Mouse (Mus musculus) MEL (cell line): ENCODE measurements around the gene Akr1d1.

Source experiments
- CHD2 ChIP-seq: IDR thresholded peaks from 2 replicates; pipeline ENCODE4 v1.6.1; 2011; ENCODE audit warnings: low read length, improper control_type of control experiment
- CTCF ChIP-seq, 3 experiments: IDR thresholded peaks in 2 of 3; conservative IDR thresholded peaks in 1 of 3; 2 replicates each; pipeline ENCODE4 v1.5.1; 2011 to 2012; ENCODE audit warnings: low read length in 3 of 3, low read depth in 2 of 3, mild to moderate bottlenecking in 2 of 3, improper control_type of control experiment in 1 of 3, inconsistent platforms in 1 of 3, mixed read lengths in 1 of 3, moderate library complexity in 1 of 3; ENCODE audit not compliant: control insufficient read depth in 1 of 3, insufficient read depth in 1 of 3, poor library complexity in 1 of 3, severe bottlenecking in 1 of 3
- ELF1 ChIP-seq: IDR thresholded peaks from 2 replicates; pipeline ENCODE4 v1.6.1; 2014; ENCODE audit warnings: low read depth, mild to moderate bottlenecking, inconsistent platforms, low read length, improper control_type of control experiment, moderate library complexity
- EP300 ChIP-seq, 2 experiments: IDR thresholded peaks; 2 replicates each; pipeline ENCODE4 v1.6.1; 2011; ENCODE audit warnings: improper control_type of control experiment in 2 of 2, low read length in 2 of 2, low read depth in 1 of 2, mild to moderate bottlenecking in 1 of 2
- HCFC1 ChIP-seq: IDR thresholded peaks from 2 replicates; pipeline ENCODE4 v1.6.1; 2012; ENCODE audit warnings: low read depth, mild to moderate bottlenecking, inconsistent platforms, low read length, improper control_type of control experiment, moderate library complexity
- JUND ChIP-seq: IDR thresholded peaks from 2 replicates; pipeline ENCODE4 v1.6.1; 2011; ENCODE audit warnings: low read depth, mild to moderate bottlenecking, improper control_type of control experiment, low read length
- MYB ChIP-seq: IDR thresholded peaks from 2 replicates; pipeline ENCODE4 v1.6.1; 2011; ENCODE audit warnings: mild to moderate bottlenecking, low read depth, low read length, improper control_type of control experiment
- POLR2A ChIP-seq, 2 experiments: IDR thresholded peaks; 2 replicates each; pipeline ENCODE4 v1.6.1; 2011 to 2012; ENCODE audit warnings: low read length in 2 of 2, mild to moderate bottlenecking in 2 of 2, control low read depth in 1 of 2, improper control_type of control experiment in 1 of 2, low read depth in 1 of 2, moderate library complexity in 1 of 2; ENCODE audit not compliant: control insufficient read depth in 1 of 2, insufficient read depth in 1 of 2, poor library complexity in 1 of 2
- POLR2AphosphoS2 ChIP-seq: IDR thresholded peaks from 2 replicates; pipeline ENCODE4 v1.6.1; 2011; ENCODE audit warnings: low read length, improper control_type of control experiment
- TBP ChIP-seq: IDR thresholded peaks from 2 replicates; pipeline ENCODE4 v1.8.0; 2011; ENCODE audit warnings: low read depth, low read length, improper control_type of control experiment
- USF1 ChIP-seq: IDR thresholded peaks from 2 replicates; pipeline ENCODE4 v1.6.1; 2014; ENCODE audit warnings: low read depth, mild to moderate bottlenecking, inconsistent platforms, low read length, improper control_type of control experiment, moderate library complexity
- ZKSCAN1 ChIP-seq: IDR thresholded peaks from 2 replicates; pipeline ENCODE4 v1.6.1; 2012; ENCODE audit warnings: low read depth, mild to moderate bottlenecking, inconsistent platforms, low read length, improper control_type of control experiment, moderate library complexity

- TF ChIP-seq ELF1 = no peak
- no peak for TF ChIP-seq TBP
- TF ChIP-seq HCFC1 = no peak
- TF ChIP-seq MYB = no peak
- no peak for TF ChIP-seq CTCF (IDR thresholded peaks at IDR 0.05 in 2 of 3, conservative IDR thresholded peaks at IDR 0.05 in 1 of 3; ENCODE audit: control insufficient read depth in 1 of 3, insufficient read depth in 1 of 3, low read depth in 2 of 3, low read length in 3 of 3, poor library complexity in 1 of 3, severe bottlenecking in 1 of 3)
- no peak for TF ChIP-seq EP300 (IDR thresholded peaks at IDR 0.05; ENCODE audit: low read depth in 1 of 2, low read length in 2 of 2)
- TF ChIP-seq POLR2A (IDR thresholded peaks at IDR 0.05; ENCODE audit: control insufficient read depth in 1 of 2, insufficient read depth in 1 of 2, low read depth in 1 of 2, low read length in 2 of 2, poor library complexity in 1 of 2) = no peak
- no peak for TF ChIP-seq POLR2AphosphoS2
- TF ChIP-seq ZKSCAN1 = no peak
- no peak for TF ChIP-seq USF1
- TF ChIP-seq JUND = no peak
- no peak for TF ChIP-seq CHD2
Observed at GRCm38 (mm10) chr6:37486502-37486901, 43.5 kb upstream of the Akr1d1 start.
